Mouse (Mus musculus) midbrain, embryonic 12.5 days (tissue): ENCODE results near the gene Kcnb1. TPM values are rescaled to one million over a fixed set of nuclear protein-coding genes. Genes with fewer than 3 reads are reported as not detected.

Source experiments
- polyA plus RNA-seq: library from polyadenylated mRNA; unstranded; fragments of >200 nt; fragmentation: Nextera tagmentation; extraction: Ambion mirVana; gene quantifications from 2 replicates; pipeline ENCODE4 v1.2.1, GENCODE M21; 2016

Gene Kcnb1
- polyA plus RNA-seq, 1 experiment from 2014 or later, result 1.4 TPM

Other genes starting within 250 kb of the Kcnb1 start
- gene Stau1, start 193.9 kb downstream of the Kcnb1 start, polyA plus RNA-seq, result 123 TPM in 2 replicates
- gene Ddx27, start 175.0 kb downstream of the Kcnb1 start, polyA plus RNA-seq, result 50.2 and 51.8 TPM in 2 replicates
- 9.0 and 9.6 TPM in 2 replicates for gene Znfx1, start 127.1 kb downstream of the Kcnb1 start, polyA plus RNA-seq
- 6.9 and 9.1 TPM in 2 replicates for gene Ptgis, start 50.4 kb upstream of the Kcnb1 start, polyA plus RNA-seq
- gene B4galt5, start 159.0 kb upstream of the Kcnb1 start, polyA plus RNA-seq, result 12.7 and 12.9 TPM in 2 replicates
- gene Slc9a8, start 231.6 kb upstream of the Kcnb1 start, polyA plus RNA-seq, result 26.1 and 27.5 TPM in 2 replicates